Mouse (Mus musculus): ENCODE data around the gene Camk2n2.

The Camk2n2 gene

DNA sequence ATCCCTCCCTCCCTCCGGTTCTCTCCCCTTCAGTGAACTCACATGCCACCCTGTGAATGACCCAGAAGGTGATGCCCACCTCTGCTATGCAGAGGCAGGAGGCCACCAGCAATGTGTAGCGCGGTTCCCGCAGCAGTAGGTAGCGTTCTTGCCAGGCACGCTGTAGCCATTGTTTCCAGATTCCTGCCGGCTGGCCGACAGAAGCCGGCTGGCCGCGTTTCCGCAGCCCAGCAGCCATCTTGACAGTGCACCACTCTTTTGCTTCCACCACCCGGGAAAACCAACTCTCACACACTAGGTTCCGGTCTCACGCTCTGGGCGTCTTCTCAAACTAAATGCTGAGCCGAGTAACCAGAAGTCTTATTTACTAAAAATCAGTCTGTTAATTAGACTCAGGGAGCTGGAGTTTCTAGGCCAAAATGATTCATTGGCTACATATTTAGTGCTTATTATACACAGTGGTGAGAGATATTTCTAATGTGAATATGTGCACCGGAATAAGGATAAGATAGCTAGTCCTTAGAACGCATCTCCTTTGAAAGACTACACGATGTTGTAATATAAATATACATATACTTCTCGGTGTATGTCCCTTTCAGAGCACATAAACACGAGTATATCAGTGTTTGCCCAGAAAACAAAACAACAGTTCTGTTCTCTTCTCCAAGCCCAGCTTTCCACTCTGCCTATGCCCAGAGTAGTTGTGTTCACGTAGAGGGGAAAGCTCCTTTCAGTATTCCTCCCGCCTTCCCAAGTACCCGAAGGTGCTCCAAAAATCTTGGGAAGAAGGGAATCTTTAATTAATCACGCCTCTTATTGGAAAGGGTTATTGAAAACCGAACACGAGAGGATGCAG is 10.4 kb downstream of the Camk2n2 start:
- DNase-seq = peak; percentile 82 to 87

DNA sequence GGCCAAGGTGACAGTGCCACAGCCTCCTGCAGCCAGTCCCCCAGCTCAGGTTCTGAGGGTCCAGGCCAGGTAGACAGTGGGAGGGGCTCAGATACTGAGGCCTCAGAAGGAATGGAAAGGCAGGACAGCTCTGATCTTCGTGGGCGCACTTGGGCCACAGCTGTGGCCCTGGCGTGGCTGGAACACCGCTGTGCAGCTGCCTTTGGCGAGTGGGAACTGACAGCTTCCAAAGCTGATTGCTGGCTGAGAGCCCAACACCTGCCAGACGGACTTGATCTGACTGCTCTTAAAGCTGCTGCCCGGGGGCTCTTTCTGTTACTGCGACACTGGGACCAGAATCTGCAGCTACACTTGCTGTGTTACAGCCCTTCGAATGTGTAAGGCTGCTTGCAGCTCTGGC is 16.4 kb downstream of the Camk2n2 start:
- DNase-seq = no peak

DNA sequence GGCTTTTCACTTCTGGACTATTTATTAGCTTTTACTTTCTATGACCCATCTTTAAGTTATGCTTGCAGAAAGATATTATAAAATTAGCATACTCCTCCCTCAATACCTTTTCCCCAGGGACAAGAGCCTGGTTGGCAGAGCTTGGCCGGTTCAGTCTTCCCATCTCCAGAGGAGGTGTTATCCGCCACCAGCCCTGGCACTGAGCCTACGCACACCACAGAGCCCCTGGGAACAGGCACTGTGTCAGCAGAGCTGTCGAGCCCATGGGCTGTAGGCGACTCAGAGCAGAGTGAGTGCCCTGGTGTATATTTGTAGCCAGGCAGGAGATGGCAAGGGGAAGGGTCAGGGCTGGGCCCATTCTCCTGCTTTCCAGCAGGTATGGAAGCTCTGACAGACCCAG is 20.6 kb downstream of the Camk2n2 start:
- DNase-seq = no peak

DNA sequence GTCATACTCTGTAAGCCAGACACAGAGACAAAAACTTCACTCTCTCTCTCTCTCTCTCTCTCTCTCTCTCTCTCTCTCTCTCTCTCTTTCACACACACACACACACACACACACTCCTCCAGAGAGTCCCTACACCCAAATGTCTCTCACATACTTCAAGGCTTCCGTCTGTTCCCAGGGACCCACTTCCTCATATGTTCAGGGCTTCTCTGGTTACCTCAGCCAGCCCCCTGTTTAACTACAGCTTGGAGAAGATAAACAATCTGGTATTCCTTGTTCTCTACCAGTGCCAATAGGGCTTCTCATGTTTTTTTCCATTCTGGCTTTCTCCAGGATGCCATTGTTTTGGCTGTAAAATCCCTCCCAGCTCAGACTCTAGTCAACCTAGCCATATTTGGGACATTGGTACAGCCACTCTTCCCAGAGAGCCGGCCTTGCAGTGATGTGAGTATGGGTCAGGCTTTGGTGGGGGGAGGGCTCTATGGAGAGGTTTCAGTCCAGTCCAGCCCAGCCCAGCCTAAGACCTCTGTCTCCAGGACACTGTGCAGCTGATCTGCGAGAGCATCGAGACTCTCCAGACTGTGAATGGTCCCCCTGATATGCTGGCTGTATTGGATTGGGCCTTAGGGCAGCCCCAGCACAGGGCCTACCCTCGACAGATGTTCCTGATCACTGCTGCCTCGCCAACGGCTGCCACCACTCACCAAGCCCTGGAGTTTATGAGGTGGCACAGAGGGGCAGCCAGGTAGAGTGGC is 24.2 kb downstream of the Camk2n2 start:
- DNase-seq = no peak

DNA sequence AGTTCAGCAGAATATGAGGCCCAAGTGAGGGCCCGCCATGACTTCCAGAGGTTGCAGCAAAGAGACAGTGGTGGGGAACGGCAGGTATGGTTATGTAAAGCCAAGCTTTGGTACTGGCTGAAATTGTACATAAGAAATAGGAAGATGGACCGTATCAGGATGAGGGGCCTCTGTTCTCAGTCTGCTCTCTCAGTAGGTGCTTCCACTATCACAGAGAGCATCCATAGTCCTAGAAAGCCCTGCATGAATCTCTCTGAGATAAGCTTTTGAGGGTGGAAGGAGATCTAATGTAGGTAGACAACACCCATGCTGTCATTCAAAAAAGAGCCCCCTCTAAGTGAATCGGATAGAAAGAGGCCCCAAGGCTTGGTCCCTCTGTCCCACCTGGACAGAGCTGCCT is 25.4 kb downstream of the Camk2n2 start:
- DNase-seq = no peak

DNA sequence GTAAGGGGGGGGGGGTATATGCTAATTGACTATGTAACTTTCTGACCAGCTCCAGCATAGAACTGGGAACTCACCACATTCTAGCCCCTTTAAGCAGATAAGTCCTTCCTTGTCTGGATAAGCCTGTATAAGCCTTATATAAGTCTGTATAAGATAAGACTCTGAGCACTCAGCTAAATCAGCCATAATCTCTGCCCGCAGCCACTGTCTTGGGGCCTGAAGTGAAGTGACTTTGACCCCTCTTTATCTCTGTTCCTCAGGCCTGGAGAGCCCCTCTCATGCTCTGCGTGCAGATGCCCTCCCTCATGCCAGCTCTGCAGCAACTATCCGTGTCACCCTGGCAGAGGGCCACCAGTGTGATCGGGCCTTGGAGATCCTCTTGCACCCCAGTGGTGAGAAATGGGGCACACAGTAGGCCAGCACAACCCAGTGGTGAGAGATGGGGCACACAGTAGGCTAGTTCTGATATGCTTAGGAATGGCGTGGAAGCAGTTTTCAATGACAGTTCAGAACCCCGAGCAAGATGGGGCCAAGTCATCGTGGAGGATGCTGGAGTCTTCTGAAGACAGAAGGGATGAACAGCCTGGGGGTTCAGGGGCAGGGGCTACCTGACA is 25.9 kb downstream of the Camk2n2 start:
- DNase-seq = no peak

DNA sequence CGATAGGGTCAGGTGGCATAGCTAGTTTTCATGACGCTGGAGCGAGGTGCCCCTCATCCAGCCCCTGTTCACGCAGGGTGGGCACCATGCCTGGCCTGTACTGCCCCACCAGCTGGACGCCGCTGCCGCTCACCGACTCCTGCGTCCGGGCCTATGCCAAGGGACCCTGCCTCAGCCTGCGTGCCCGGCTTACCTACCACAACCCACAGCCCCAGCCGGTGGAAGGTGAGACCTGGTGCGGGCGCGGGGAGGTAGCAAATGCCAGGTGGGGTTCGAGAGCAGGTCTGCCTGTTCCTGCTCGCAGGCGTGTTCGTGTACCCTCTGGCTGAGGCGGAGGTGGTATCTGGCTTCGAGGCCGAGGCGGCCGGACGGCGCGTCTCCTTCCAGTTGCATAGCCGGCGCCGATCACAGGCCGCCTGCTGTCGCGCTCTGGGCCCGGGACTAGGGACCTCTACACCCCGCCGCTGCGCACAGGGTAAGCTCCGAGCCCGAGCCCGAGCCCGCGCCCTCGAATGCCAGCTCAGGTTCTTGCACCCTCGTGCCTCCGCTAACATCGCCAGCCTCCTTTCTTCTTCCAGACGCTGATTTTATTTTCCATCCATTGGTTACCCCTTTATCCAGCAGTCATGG is 29.9 kb downstream of the Camk2n2 start:
- DNase-seq = no peak

DNA sequence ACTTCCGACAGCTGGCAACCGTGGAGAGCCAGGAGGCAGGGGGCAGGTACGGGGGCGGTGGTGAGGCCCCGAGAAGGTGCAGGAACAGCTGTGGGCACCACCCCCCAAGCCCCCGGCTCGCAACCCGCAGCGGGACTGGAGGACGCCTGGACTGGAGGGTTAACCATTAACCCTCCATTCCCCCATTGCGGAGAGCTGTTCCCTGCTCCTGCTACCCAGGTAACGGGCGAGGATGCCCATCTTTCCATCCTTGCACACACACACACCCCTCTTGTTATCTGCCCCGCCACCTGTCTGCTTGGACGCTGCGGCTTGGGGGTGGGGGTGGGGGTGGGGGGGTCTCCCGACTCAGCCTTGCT is 30.4 kb downstream of the Camk2n2 start:
- no peak for DNase-seq

DNA sequence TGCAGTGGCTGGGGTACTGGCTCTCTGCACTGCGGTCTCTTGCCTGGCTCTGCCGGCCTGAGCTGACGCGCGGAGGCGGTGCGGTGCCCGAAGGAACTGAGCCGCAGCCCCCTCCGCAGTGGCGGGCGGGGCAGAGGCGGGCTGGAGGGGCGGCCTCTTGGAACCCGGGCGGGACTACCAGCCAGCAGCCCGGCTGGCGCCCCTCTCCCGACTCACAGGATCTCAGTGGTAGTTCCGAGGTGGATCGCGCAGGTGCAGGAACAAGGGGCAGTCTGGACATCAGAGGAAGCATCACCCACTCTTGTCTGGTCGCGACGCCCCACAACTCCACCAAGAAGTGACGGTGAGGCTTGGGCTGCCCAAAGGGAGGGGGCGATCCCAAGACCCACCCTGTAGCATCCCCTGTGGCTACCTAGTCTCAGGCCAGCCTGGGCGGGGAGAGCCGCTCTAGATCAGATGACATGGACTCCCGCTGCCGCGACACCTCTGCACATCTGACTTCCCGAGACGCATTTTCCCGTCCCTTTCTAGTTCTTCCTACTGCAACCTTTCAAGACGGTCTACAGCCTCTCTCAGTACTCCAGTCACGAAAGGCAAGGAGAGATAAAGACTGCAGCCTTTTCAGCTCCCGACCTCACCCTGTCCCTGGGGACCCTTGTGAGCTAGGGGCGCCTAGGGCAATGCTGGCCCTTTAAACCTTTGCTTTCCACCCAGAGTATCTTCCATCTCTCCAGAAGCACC is 31.0 kb downstream of the Camk2n2 start:
- DNase-seq = no peak

DNA sequence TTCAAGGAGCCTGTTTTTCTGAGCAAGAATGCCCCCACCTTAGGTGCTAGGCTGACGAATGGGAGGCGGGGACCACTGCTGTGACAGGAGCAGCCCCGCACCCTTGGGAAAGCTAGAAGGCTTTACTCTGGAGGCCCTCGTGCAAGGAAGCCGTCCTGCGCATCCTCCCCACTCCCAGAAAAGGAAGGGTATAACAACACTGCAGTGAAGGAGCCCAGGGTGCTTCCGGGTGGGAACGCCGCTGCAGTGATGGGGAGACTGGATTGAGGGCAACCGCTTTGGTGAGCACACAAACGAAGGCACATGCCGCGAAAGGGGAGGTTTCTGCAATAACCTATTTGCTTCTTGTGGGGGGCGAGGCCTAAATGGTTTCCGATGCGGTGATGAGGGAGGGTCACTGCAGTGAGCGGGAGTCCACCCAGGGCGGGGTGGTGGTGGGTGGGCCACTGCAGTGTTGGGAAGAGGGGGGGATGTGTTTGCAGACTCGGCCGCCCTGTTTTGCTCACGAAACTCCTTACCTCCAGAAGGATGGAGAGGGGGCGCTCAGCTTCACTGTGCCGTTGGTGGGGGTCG is 31.6 kb downstream of the Camk2n2 start, which contains the start of gene Vwa5b2:
Gene Vwa5b2 (plus strand): TSS at position 106 of the 573 bp plus-strand sequence.
- no peak for DNase-seq
